Mouse (Mus musculus) limb, embryonic 12.5 days (tissue): Measurements from ENCODE around the gene Scn10a. TPM values are rescaled to one million over a fixed set of nuclear protein-coding genes. Genes with fewer than 3 reads are reported as not detected.

ENCODE experiments used
- ATAC-seq: fragments of 200-750 bp; cut with Nextera tagmentation; 2 replicates; pipeline ENCODE4 v1.8.0; 2017; ENCODE audit warnings: low read depth, moderate TSS enrichment; ENCODE audit not compliant: insufficient number of reproducible peaks, insufficient read depth, low FRiP score, low TSS enrichment
- H3K27ac ChIP-seq: fragments of 300-500 bp; sonication (generic); 2 replicates; pipeline ENCODE4 v1.5.1; 2016; ENCODE audit warnings: mild to moderate bottlenecking, moderate library complexity
- H3K27me3 ChIP-seq: fragments of 300-500 bp; sonication (generic); 2 replicates; pipeline ENCODE4 v1.6.1; 2016; ENCODE audit warnings: mild to moderate bottlenecking, moderate library complexity
- H3K36me3 ChIP-seq: fragments of 300-500 bp; sonication (generic); 2 replicates; pipeline ENCODE4 v1.6.1; 2016; ENCODE audit warnings: mild to moderate bottlenecking, moderate library complexity
- H3K4me1 ChIP-seq: fragments of 300-500 bp; sonication (generic); replicated peaks from 2 replicates; pipeline ENCODE4 v1.6.1; 2016
- H3K4me2 ChIP-seq: fragments of 300-500 bp; sonication (generic); 2 replicates; pipeline ENCODE4 v1.6.1; 2016; ENCODE audit warnings: mild to moderate bottlenecking, moderate library complexity
- H3K4me3 ChIP-seq: fragments of 300-500 bp; sonication (generic); replicated peaks from 2 replicates; pipeline ENCODE4 v1.5.1; 2016; ENCODE audit warnings: mild to moderate bottlenecking
- H3K9ac ChIP-seq: fragments of 300-500 bp; sonication (generic); replicated peaks from 2 replicates; pipeline ENCODE4 v1.6.1; 2016; ENCODE audit warnings: mild to moderate bottlenecking, moderate library complexity
- H3K9me3 ChIP-seq: fragments of 300-500 bp; sonication (generic); 2 replicates; pipeline ENCODE4 v1.6.1; 2016; ENCODE audit warnings: mild to moderate bottlenecking, moderate library complexity
- WGBS: fragments of 180-500 bp; shearing (Covaris S2); methylation state at CpG from one replicate; pipeline ENCODE4 v1.1.7; 2016; 5-methylcytosine and 5-hydroxymethylcytosine counted together
- polyA plus RNA-seq: library from polyadenylated mRNA; unstranded; fragments of >200 nt; fragmentation: Nextera tagmentation; extraction: Ambion mirVana; gene quantifications from 2 replicates; pipeline ENCODE4 v1.2.1, GENCODE M21; 2016

The Scn10a gene
- polyA plus RNA-seq, 1 experiment from 2014 or later = 0.24 TPM

GRCm38 (mm10) chr9:119574366-119574765, 144.8 kb downstream of the Scn10a start:
- Histone ChIP-seq H3K4me1 (peaks cover 19% of the 10 kb centered on the region), H3K27me3 (peaks cover 99% of the 10 kb centered on the region), H3K36me3 (no peaks in the 10 kb centered on the region), H3K9ac (no peak overlapping the region), H3K9me3 (no peaks in the 10 kb centered on the region), H3K4me3 (no peak overlapping the region), H3K27ac (no peak overlapping the region), H3K4me2 (no peak overlapping the region)
- no peak for ATAC-seq
- WGBS = 80% methylated on average over 7 of the region's 7 CpGs

- Histone ChIP-seq H3K9me3 (no peaks in the 10 kb centered on the region), H3K27me3 (peaks cover 95% of the 10 kb centered on the region), H3K4me3 (no peak overlapping the region), H3K9ac (no peak overlapping the region), H3K4me2 (no peak overlapping the region), H3K36me3 (no peaks in the 10 kb centered on the region), H3K27ac (no peak overlapping the region), H3K4me1 (peaks cover 7% of the 10 kb centered on the region)
- no peak for ATAC-seq
- 43% methylated on average over 14 of the region's 14 CpGs for WGBS
These were observed 146.1 kb downstream of the Scn10a start for GRCm38 (mm10) chr9:119573009-119573408.

- WGBS = 1% methylated on average over 15 of the region's 15 CpGs
- peak overlapping the region; percentile 23 for H3K4me2 ChIP-seq
- no peak for ATAC-seq
- H3K4me3 ChIP-seq = no peak overlapping the region
- H3K36me3 ChIP-seq = no peaks in the 10 kb centered on the region
- H3K27ac ChIP-seq = no peak overlapping the region
- H3K4me1 ChIP-seq = peaks cover 7% of the 10 kb centered on the region
- no peaks in the 10 kb centered on the region for H3K9me3 ChIP-seq
- H3K27me3 ChIP-seq = peaks cover 92% of the 10 kb centered on the region
- H3K9ac ChIP-seq = no peak overlapping the region
These were observed 147.7 kb downstream of the Scn10a start for GRCm38 (mm10) chr9:119571411-119571888.

- no peaks in the 10 kb centered on the region for H3K36me3 ChIP-seq
- H3K4me3 ChIP-seq = no peak overlapping the region
- peaks cover 92% of the 10 kb centered on the region for H3K27me3 ChIP-seq
- H3K27ac ChIP-seq = no peak overlapping the region
- no peaks in the 10 kb centered on the region for H3K9me3 ChIP-seq
- ATAC-seq = no peak
- WGBS = 15% methylated on average over 9 of the region's 9 CpGs
- peaks cover 7% of the 10 kb centered on the region for H3K4me1 ChIP-seq
- H3K4me2 ChIP-seq = no peak overlapping the region
- no peak overlapping the region for H3K9ac ChIP-seq
These were observed 148.5 kb downstream of the Scn10a start for GRCm38 (mm10) chr9:119570652-119571051.

- H3K9me3 ChIP-seq = no peaks in the 10 kb centered on the region
- whole genome bisulfite sequencing = 83% methylated on average over 8 of the region's 8 CpGs
- H3K9ac ChIP-seq = no peak overlapping the region
- no peak overlapping the region for H3K27ac ChIP-seq
- H3K4me2 ChIP-seq = no peak overlapping the region
- H3K4me1 ChIP-seq = peaks cover 7% of the 10 kb centered on the region
- ATAC-seq = no peak
- H3K36me3 ChIP-seq = no peaks in the 10 kb centered on the region
- no peak overlapping the region for H3K4me3 ChIP-seq
- peaks cover 83% of the 10 kb centered on the region for H3K27me3 ChIP-seq
These were observed 150.4 kb downstream of the Scn10a start for GRCm38 (mm10) chr9:119568732-119569131.

GRCm38 (mm10) chr9:119567800-119568199, 151.3 kb downstream of the Scn10a start:
- Histone ChIP-seq H3K9ac (no peak overlapping the region), H3K27me3 (peaks cover 73% of the 10 kb centered on the region), H3K9me3 (no peaks in the 10 kb centered on the region), H3K36me3 (no peaks in the 10 kb centered on the region), H3K27ac (no peak overlapping the region), H3K4me2 (no peak overlapping the region), H3K4me3 (no peak overlapping the region), H3K4me1 (peaks cover 7% of the 10 kb centered on the region)
- ATAC-seq = no peak
- 85% methylated on average over 5 of the region's 5 CpGs for WGBS

GRCm38 (mm10) chr9:119566214-119566613, 152.9 kb downstream of the Scn10a start:
- Histone ChIP-seq H3K4me3 (no peak overlapping the region), H3K9ac (no peak overlapping the region), H3K36me3 (no peaks in the 10 kb centered on the region), H3K4me2 (no peak overlapping the region), H3K4me1 (peaks cover 9% of the 10 kb centered on the region), H3K27me3 (peaks cover 64% of the 10 kb centered on the region), H3K27ac (no peak overlapping the region), H3K9me3 (no peaks in the 10 kb centered on the region)
- no peak for ATAC-seq
- WGBS = 3% methylated on average over 10 of the region's 10 CpGs

- Histone ChIP-seq H3K36me3 (no peaks in the 10 kb centered on the region), H3K27ac (no peak overlapping the region), H3K27me3 (peaks cover 51% of the 10 kb centered on the region), H3K4me3 (no peak overlapping the region), H3K4me1 (peaks cover 7% of the 10 kb centered on the region), H3K9ac (no peak overlapping the region), H3K4me2 (no peak overlapping the region), H3K9me3 (no peaks in the 10 kb centered on the region)
- 75% methylated on average over 6 of the region's 6 CpGs for WGBS
- no peak for ATAC-seq
These were observed 154.3 kb downstream of the Scn10a start for GRCm38 (mm10) chr9:119564803-119565202.

GRCm38 (mm10) chr9:119563617-119564016, 155.5 kb downstream of the Scn10a start:
- Histone ChIP-seq H3K9ac (no peak overlapping the region), H3K4me3 (no peak overlapping the region), H3K4me1 (peaks cover 13% of the 10 kb centered on the region), H3K9me3 (no peaks in the 10 kb centered on the region), H3K36me3 (no peaks in the 10 kb centered on the region), H3K27me3 (peaks cover 40% of the 10 kb centered on the region), H3K4me2 (no peak overlapping the region), H3K27ac (no peak overlapping the region)
- WGBS = 67% methylated on average over 6 of the region's 6 CpGs
- no peak for ATAC-seq

- 70% methylated on average over 12 of the region's 12 CpGs for WGBS
- peaks cover 36% of the 10 kb centered on the region for H3K27me3 ChIP-seq
These were observed 156.9 kb downstream of the Scn10a start for GRCm38 (mm10) chr9:119562256-119562655.

GRCm38 (mm10) chr9:119561746-119562145, 157.4 kb downstream of the Scn10a start:
- Histone ChIP-seq H3K27me3 (peaks cover 31% of the 10 kb centered on the region), H3K9ac (no peak overlapping the region), H3K4me3 (no peak overlapping the region), H3K4me1 (peaks cover 17% of the 10 kb centered on the region), H3K4me2 (no peak overlapping the region), H3K27ac (no peak overlapping the region), H3K36me3 (no peaks in the 10 kb centered on the region), H3K9me3 (no peaks in the 10 kb centered on the region)
- WGBS = 60% methylated on average over 8 of the region's 8 CpGs
- ATAC-seq = no peak

More at GRCm38 (mm10) chr9:119562256-119562655, 156.9 kb downstream of the Scn10a start:
- ATAC-seq = no peak
- H3K4me1 ChIP-seq = peaks cover 17% of the 10 kb centered on the region
- H3K36me3 ChIP-seq = no peaks in the 10 kb centered on the region
- H3K9me3 ChIP-seq = no peaks in the 10 kb centered on the region
- H3K27ac ChIP-seq = no peak overlapping the region
- H3K9ac ChIP-seq = no peak overlapping the region
- no peak overlapping the region for H3K4me2 ChIP-seq
- no peak overlapping the region for H3K4me3 ChIP-seq

GRCm38 (mm10) chr9:119559537-119560276, 159.4 kb downstream of the Scn10a start:
- WGBS = 57% methylated on average over 16 of the region's 16 CpGs
- no peak overlapping the region for H3K4me2 ChIP-seq
- H3K27ac ChIP-seq = no peak overlapping the region
- no peak overlapping the region for H3K4me3 ChIP-seq
- H3K9ac ChIP-seq = no peak overlapping the region
- H3K4me1 ChIP-seq = peaks cover 17% of the 10 kb centered on the region
- peaks cover 11% of the 10 kb centered on the region; the same call in 1 of the 2 replicates for H3K27me3 ChIP-seq
- H3K9me3 ChIP-seq = no peaks in the 10 kb centered on the region
- no peak for ATAC-seq
- H3K36me3 ChIP-seq = no peaks in the 10 kb centered on the region
